Mouse (Mus musculus) heart, postnatal 0 days (tissue): ENCODE data around the gene Mpeg1. TPM values are rescaled to one million over a fixed set of nuclear protein-coding genes. Genes with fewer than 3 reads are reported as not detected.

Experiments
- ATAC-seq: fragments of 200-750 bp; cut with Nextera tagmentation; 2 replicates; pipeline ENCODE4 v1.8.0; 2017; ENCODE audit warnings: low read depth, moderate number of reproducible peaks, moderate library complexity; ENCODE audit not compliant: insufficient read depth
- DNase-seq: peaks from one replicate; pipeline ENCODE4 v3.0.0-alpha.2; 2016; ENCODE audit warnings: low spot score
- H3K27ac ChIP-seq: fragments of 300-500 bp; sonication (generic); 2 replicates; pipeline ENCODE4 v1.5.1; 2014; ENCODE audit warnings: low read depth, mild to moderate bottlenecking
- H3K27me3 ChIP-seq: fragments of 300-500 bp; sonication (generic); 2 replicates; pipeline ENCODE4 v1.6.1; 2014; ENCODE audit warnings: low read length, mixed read lengths; ENCODE audit not compliant: control insufficient read depth, insufficient read depth
- H3K36me3 ChIP-seq: fragments of 300-500 bp; sonication (generic); replicated peaks from 2 replicates; pipeline ENCODE4 v1.6.1; 2014; ENCODE audit warnings: low read length, mixed read lengths; ENCODE audit not compliant: control insufficient read depth, insufficient read depth
- H3K4me1 ChIP-seq: fragments of 300-500 bp; sonication (generic); 2 replicates; pipeline ENCODE4 v1.6.1; 2014; ENCODE audit warnings: antibody characterized with exemption; ENCODE audit not compliant: control insufficient read depth, insufficient read depth
- H3K4me2 ChIP-seq: fragments of 300-500 bp; sonication (generic); 2 replicates; pipeline ENCODE4 v1.6.1; 2014; ENCODE audit warnings: low read depth, mild to moderate bottlenecking, low read length, moderate library complexity
- H3K4me3 ChIP-seq: fragments of 300-500 bp; sonication (generic); 2 replicates; pipeline ENCODE4 v1.5.1; 2014; ENCODE audit warnings: low read depth, low read length
- H3K9ac ChIP-seq: fragments of 300-500 bp; sonication (generic); replicated peaks from 2 replicates; pipeline ENCODE4 v1.6.1; 2014; ENCODE audit warnings: low read depth, low read length, mixed read lengths
- H3K9me3 ChIP-seq: fragments of 300-500 bp; sonication (generic); replicated peaks from 2 replicates; pipeline ENCODE4 v1.6.1; 2016; ENCODE audit warnings: low read length; ENCODE audit not compliant: control insufficient read depth
- CTCF ChIP-seq: IDR thresholded peaks from 2 replicates; pipeline ENCODE4 v1.5.1; 2016; ENCODE audit warnings: antibody characterized with exemption, control low read depth, low read depth
- EP300 ChIP-seq: IDR thresholded peaks from 2 replicates; pipeline ENCODE4 v1.6.1; 2016; ENCODE audit warnings: antibody characterized with exemption, low read depth
- WGBS: fragments of 180-500 bp; shearing (Covaris S2); extraction: QIAGEN DNeasy Blood & Tissue Kit; methylation state at CpG from one replicate; pipeline ENCODE4 v1.1.7; 2014; 5-methylcytosine and 5-hydroxymethylcytosine counted together
- polyA plus RNA-seq: library from polyadenylated mRNA; unstranded; fragments of >200 nt; fragmentation: Nextera tagmentation; extraction: Ambion mirVana; gene quantifications from 2 replicates; pipeline ENCODE4 v1.2.1, GENCODE M21; 2015
- total RNA-seq: library from RNA; depleted of rRNA; stranded (reverse); fragments of >200 nt; gene quantifications from 2 replicates; pipeline ENCODE4 v1.2.3, GENCODE M21; 2014; ENCODE audit warnings: low replicate concordance

The Mpeg1 gene
- total and polyA plus RNA-seq, 2 experiments from 2014 or later = 0.36 to 0.46 TPM

GRCm38 (mm10) chr19:12466204-12466603 lies 5.6 kb downstream of the Mpeg1 start:
- no peak overlapping the region for H3K4me3 ChIP-seq
- no peaks in the 10 kb centered on the region for H3K4me1 ChIP-seq
- no peak overlapping the region for H3K9ac ChIP-seq
- DNase-seq (peak; percentile 49), ATAC-seq (peak; percentile 47; the same call in 1 of the 2 replicates)
- no peaks in the 10 kb centered on the region for H3K9me3 ChIP-seq
- TF ChIP-seq CTCF = peak; percentile 94
- TF ChIP-seq EP300 = no peak
- no peaks in the 10 kb centered on the region for H3K36me3 ChIP-seq
- H3K4me2 ChIP-seq = no peak overlapping the region
- H3K27me3 ChIP-seq = no peaks in the 10 kb centered on the region
- WGBS = 20% methylated on average over 7 of the region's 7 CpGs
- no peak overlapping the region for H3K27ac ChIP-seq

DNA sequence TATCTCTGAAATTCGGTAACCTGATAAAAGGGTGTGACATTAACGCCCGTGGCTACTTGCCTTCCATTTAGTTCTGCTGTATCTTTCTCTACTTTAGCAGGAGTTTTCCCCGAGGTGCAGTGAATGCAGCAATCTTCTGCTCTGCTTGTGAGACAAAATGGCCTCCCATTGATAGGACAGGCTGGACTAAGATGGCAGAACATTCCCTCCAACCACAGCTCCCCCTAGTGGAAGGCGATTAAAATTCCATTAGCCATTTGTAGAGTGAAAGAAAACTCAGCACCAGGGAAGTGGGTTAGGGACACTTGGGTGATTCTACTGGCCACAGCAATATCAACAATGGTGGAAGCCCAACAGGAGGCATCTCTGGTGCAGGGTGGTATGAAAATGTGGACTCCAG lies 6.9 kb downstream of the Mpeg1 start:
- H3K27me3 ChIP-seq = no peaks in the 10 kb centered on the region
- H3K4me2 ChIP-seq = no peak overlapping the region
- no peaks in the 10 kb centered on the region for H3K4me1 ChIP-seq
- H3K9ac ChIP-seq = no peak overlapping the region
- no peak overlapping the region for H3K27ac ChIP-seq
- DNase-seq = peak; percentile 27
- no peak for ATAC-seq
- 75% methylated on average over 5 of the region's 5 CpGs for WGBS
- H3K9me3 ChIP-seq = no peaks in the 10 kb centered on the region
- H3K4me3 ChIP-seq = no peak overlapping the region
- no peaks in the 10 kb centered on the region for H3K36me3 ChIP-seq
- TF ChIP-seq EP300 (no peak), CTCF (peak; percentile 36)

DNA sequence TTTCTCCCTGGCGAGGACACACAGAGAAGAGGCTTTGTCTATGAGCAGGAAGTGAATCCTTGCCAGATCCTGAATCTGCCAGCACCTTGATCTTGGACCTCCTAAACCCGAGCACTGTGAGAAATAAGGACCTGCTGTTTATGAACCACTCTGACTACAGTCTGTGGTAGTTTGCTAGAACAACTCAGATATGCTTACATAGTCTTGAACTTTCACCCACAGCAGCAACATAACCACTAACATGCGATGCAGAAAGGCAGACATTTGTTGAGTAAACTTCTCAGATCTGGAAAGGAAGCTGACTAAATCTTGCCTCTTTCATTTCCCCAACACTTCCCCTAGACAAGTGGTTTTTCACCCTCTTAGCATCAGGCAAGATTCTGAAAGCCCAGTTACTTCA lies 11.3 kb downstream of the Mpeg1 start:
- no peaks in the 10 kb centered on the region for H3K36me3 ChIP-seq
- no peak overlapping the region for H3K27ac ChIP-seq
- WGBS = 41% methylated on average over 3 of the region's 3 CpGs
- H3K9ac ChIP-seq = no peak overlapping the region
- ATAC-seq (no peak), DNase-seq (no peak)
- H3K27me3 ChIP-seq = no peaks in the 10 kb centered on the region
- H3K9me3 ChIP-seq = no peaks in the 10 kb centered on the region
- no peak overlapping the region for H3K4me2 ChIP-seq
- peaks cover 4% of the 10 kb centered on the region for H3K4me1 ChIP-seq
- TF ChIP-seq CTCF = no peak
- TF ChIP-seq EP300 = no peak
- no peak overlapping the region for H3K4me3 ChIP-seq

- no peak overlapping the region for H3K4me2 ChIP-seq
- H3K27ac ChIP-seq = no peak overlapping the region
- H3K36me3 ChIP-seq = no peaks in the 10 kb centered on the region
- no peak overlapping the region for H3K9ac ChIP-seq
- ATAC-seq (no peak), DNase-seq (no peak)
- TF ChIP-seq EP300 = no peak
- TF ChIP-seq CTCF = no peak
- peaks cover 4% of the 10 kb centered on the region for H3K4me1 ChIP-seq
- 64% methylated on average over 5 of the region's 5 CpGs for WGBS
- H3K27me3 ChIP-seq = no peaks in the 10 kb centered on the region
- no peaks in the 10 kb centered on the region for H3K9me3 ChIP-seq
- H3K4me3 ChIP-seq = no peak overlapping the region
These were observed 11.9 kb downstream of the Mpeg1 start for GRCm38 (mm10) chr19:12472381-12472976.

GRCm38 (mm10) chr19:12473201-12473641 lies 12.6 kb downstream of the Mpeg1 start:
- ATAC-seq = no peak
- H3K27ac ChIP-seq = no peak overlapping the region
- peaks cover 4% of the 10 kb centered on the region for H3K4me1 ChIP-seq

DNA sequence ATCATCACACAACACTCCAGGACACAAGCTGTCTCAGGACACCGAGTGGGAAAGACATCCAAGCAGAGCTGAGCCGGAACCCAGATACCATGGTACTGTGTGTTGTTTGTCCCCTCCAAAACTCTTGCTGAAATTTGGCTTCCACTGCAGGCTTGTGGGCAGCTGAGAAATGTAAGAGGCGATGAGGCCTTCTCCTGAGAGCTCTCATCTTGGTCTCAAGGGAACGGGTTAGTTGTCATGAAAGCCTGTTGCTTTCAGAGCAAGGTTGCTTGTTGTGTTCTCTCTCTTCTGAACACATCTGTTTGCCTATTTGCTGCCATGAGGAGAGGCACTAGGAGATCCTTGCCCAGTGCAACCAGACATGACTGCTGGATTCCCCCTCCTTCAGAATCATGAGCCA lies 13.4 kb downstream of the Mpeg1 start:
- Histone ChIP-seq H3K27me3 (no peaks in the 10 kb centered on the region), H3K9ac (no peak overlapping the region), H3K27ac (no peak overlapping the region), H3K4me2 (no peak overlapping the region), H3K4me1 (peaks cover 4% of the 10 kb centered on the region), H3K4me3 (no peak overlapping the region), H3K9me3 (no peaks in the 10 kb centered on the region), H3K36me3 (no peaks in the 10 kb centered on the region)
- TF ChIP-seq EP300 = no peak
- TF ChIP-seq CTCF = no peak
- 79% methylated on average over 4 of the region's 4 CpGs for WGBS
- ATAC-seq (no peak), DNase-seq (no peak)

More at GRCm38 (mm10) chr19:12473201-12473641, 12.6 kb downstream of the Mpeg1 start:
- no peaks in the 10 kb centered on the region for H3K9me3 ChIP-seq
- 68% methylated on average over 4 of the region's 4 CpGs for whole genome bisulfite sequencing
- no peak overlapping the region for H3K4me3 ChIP-seq
- no peak for DNase-seq
- no peaks in the 10 kb centered on the region for H3K36me3 ChIP-seq
- H3K4me2 ChIP-seq = no peak overlapping the region
- no peaks in the 10 kb centered on the region for H3K27me3 ChIP-seq
- TF ChIP-seq EP300 (no peak), CTCF (no peak)
- H3K9ac ChIP-seq = no peak overlapping the region
